Mouse (Mus musculus) 3T3-L1 (cell line): ENCODE measurements around the gene Sst.
"Not testable (repeated sequence)": the region's sequence is repeated elsewhere in the genome, so short reads cannot be mapped to it uniquely, and the experiment has no call there.

Source experiments
- DNase-seq: peaks from one replicate; pipeline ENCODE4 v3.0.0-alpha.2; 2015; ENCODE audit warnings: low read depth, low spot score

The Sst gene

GRCm38 (mm10) chr16:23890636-23891035, at the start of gene Sst:
TSS of gene Sst (minus strand) at chr16:23890958.
- no peak for DNase-seq

- DNase-seq: no peak
Measured at GRCm38 (mm10) chr16:23934397-23934796, 43.6 kb upstream of the Sst start.

- DNase-seq: peak; percentile 10
Measured at GRCm38 (mm10) chr16:23932294-23932693, 41.5 kb upstream of the Sst start, which contains the start of gene Rtp2. TSS of gene Rtp2 (minus strand) at chr16:23932394.

GRCm38 (mm10) chr16:23931275-23931674, 40.5 kb upstream of the Sst start:
- DNase-seq: no peak

- no peak for DNase-seq
Measured at GRCm38 (mm10) chr16:23930426-23931073, 39.8 kb upstream of the Sst start.

GRCm38 (mm10) chr16:23927301-23928114, 36.8 kb upstream of the Sst start:
- no peak for DNase-seq

GRCm38 (mm10) chr16:23922906-23923305, 32.1 kb upstream of the Sst start:
- no peak for DNase-seq

GRCm38 (mm10) chr16:23921697-23922096, 30.9 kb upstream of the Sst start:
- DNase-seq: no peak

- DNase-seq: no peak
Measured at GRCm38 (mm10) chr16:23919418-23919817, 28.7 kb upstream of the Sst start.

- no peak for DNase-seq
Measured at GRCm38 (mm10) chr16:23913401-23913800, 22.6 kb upstream of the Sst start.

GRCm38 (mm10) chr16:23912741-23913140, 22.0 kb upstream of the Sst start:
- DNase-seq: no peak

- DNase-seq: not testable (repeated sequence)
Measured at GRCm38 (mm10) chr16:23909015-23909354, 18.2 kb upstream of the Sst start.

GRCm38 (mm10) chr16:23908076-23909014, 17.6 kb upstream of the Sst start:
- DNase-seq: not testable (repeated sequence)

GRCm38 (mm10) chr16:23906586-23906985, 15.8 kb upstream of the Sst start:
- not testable (repeated sequence) for DNase-seq

GRCm38 (mm10) chr16:23901411-23901810, 10.7 kb upstream of the Sst start:
- no peak for DNase-seq

GRCm38 (mm10) chr16:23900061-23900460, 9.3 kb upstream of the Sst start:
- DNase-seq: no peak

GRCm38 (mm10) chr16:23898840-23899239, 8.1 kb upstream of the Sst start:
- DNase-seq: peak; percentile 94

- DNase-seq: peak; percentile 95
Measured at GRCm38 (mm10) chr16:23897984-23898586, 7.3 kb upstream of the Sst start.

GRCm38 (mm10) chr16:23897486-23897885, 6.7 kb upstream of the Sst start:
- peak; percentile 42 for DNase-seq

- DNase-seq: no peak
Measured at GRCm38 (mm10) chr16:23895135-23895534, 4.4 kb upstream of the Sst start.

- peak; percentile 43 for DNase-seq
Measured at GRCm38 (mm10) chr16:23890151-23890550, 607 bp downstream of the Sst start.
